ENCODE assay signal across 8 mouse cellular contexts in the genomic region with DNA sequence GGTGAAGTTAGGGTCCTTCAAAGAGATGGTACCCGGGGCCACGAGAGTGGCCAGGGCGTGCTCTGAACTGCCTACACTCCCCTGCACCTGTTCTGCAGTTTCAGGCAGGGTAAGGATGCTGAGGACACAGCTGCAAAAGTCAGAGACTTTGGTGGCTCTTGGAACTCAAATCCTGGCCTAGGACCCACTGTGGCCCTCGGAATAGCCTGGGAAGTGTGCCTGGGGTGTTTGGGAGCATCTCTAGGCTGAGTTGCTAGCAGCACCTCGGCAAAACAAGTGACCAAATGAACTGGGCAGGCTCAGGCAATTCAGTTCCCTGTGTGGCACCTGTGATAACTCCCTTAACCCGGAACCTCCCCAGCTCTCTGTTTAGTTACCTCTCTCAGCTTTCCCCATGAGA. TPM values are rescaled to one million over a fixed set of nuclear protein-coding genes. Genes with fewer than 3 reads are reported as not detected.
DNase-seq lines count a peak whose midpoint lies in the region; ATAC-seq and TF ChIP-seq lines count a peak whose summit lies in the region.

No protein-coding gene starts in this region.

- intact Hi-C loops in left cerebral cortex, postnatal 10 days (cut with DNase I), result loop anchor here (5.0 kb wide), 1 partner anchor 77 kb away; no protein-coding TSS in a partner anchor

- no peak overlapping the region for H3K27ac ChIP-seq in testis, adult 2 months (ENCODE audit: control insufficient read depth, insufficient read depth, low read depth, low read length)
- H3K27ac ChIP-seq in forebrain, embryonic 16.5 days (ENCODE audit: low read length), result no peak overlapping the region
- H3K27ac ChIP-seq in liver, embryonic 14.5 days, result peak overlapping the region; percentile 97
- no peak overlapping the region for H3K27ac ChIP-seq in stomach, postnatal 0 days (replicated peaks)

- TF ChIP-seq CTCF in testis, adult 2 months (IDR thresholded peaks at IDR 0.05; ENCODE audit: control insufficient read depth, insufficient read depth, insufficient replicate concordance, low read depth, low read length), result no peak
- no peak for TF ChIP-seq CTCF in liver, embryonic 14.5 days (IDR thresholded peaks at IDR 0.05; ENCODE audit: low read depth)
- no peak for TF ChIP-seq CTCF in stomach, postnatal 0 days (IDR thresholded peaks at IDR 0.05; ENCODE audit: low read depth)

- no peaks in the 10 kb centered on the region for H3K27me3 ChIP-seq in testis, adult 2 months (ENCODE audit: control insufficient read depth, insufficient read depth, low read length)
- peaks cover 31% of the 10 kb centered on the region for H3K27me3 ChIP-seq in forebrain, embryonic 16.5 days (replicated peaks; ENCODE audit: control insufficient read depth, insufficient read depth, low read length)
- peaks cover 7% of the 10 kb centered on the region for H3K27me3 ChIP-seq in liver, embryonic 14.5 days (ENCODE audit: control insufficient read depth, insufficient read depth, low read length)
- H3K27me3 ChIP-seq in stomach, postnatal 0 days (ENCODE audit: control insufficient read depth, insufficient read depth, low read length), result no peaks in the 10 kb centered on the region

- no peak for ATAC-seq in forebrain, embryonic 16.5 days
- peak; percentile 12; the same call in 1 of the 2 replicates for ATAC-seq in liver, embryonic 14.5 days (ENCODE audit: insufficient read depth)
- ATAC-seq in stomach, postnatal 0 days (ENCODE audit: low FRiP score, low TSS enrichment), result no peak

- no peak overlapping the region for H3K9ac ChIP-seq in forebrain, embryonic 16.5 days (replicated peaks; ENCODE audit: low read depth, low read length)
- peak overlapping the region; percentile 81 for H3K9ac ChIP-seq in liver, embryonic 14.5 days (replicated peaks)
- no peak overlapping the region for H3K9ac ChIP-seq in stomach, postnatal 0 days (ENCODE audit: low read length)

- TF ChIP-seq EP300 in liver, embryonic 14.5 days (IDR thresholded peaks at IDR 0.05; ENCODE audit: low read depth), result no peak
- TF ChIP-seq EP300 in stomach, postnatal 0 days (optimal IDR thresholded peaks at IDR 0.05), result no peak

- H3K4me3 ChIP-seq in testis, adult 2 months (ENCODE audit: control insufficient read depth, low read depth, low read length), result peak overlapping the region; percentile 63; the same call in 1 of the 2 replicates
- H3K4me3 ChIP-seq in forebrain, embryonic 16.5 days (replicated peaks; ENCODE audit: low read length), result no peak overlapping the region; the same call in 1 of the 2 replicates
- H3K4me3 ChIP-seq in liver, embryonic 14.5 days (ENCODE audit: insufficient read depth in 1 of 2, low read depth in 2 of 2, low read length in 2 of 2), result peak overlapping the region; percentile 71 to 94
- peak overlapping the region; percentile 58 for H3K4me3 ChIP-seq in stomach, postnatal 0 days (ENCODE audit: low read depth, low read length)

- peak overlapping the region; percentile 99 for H3K4me2 ChIP-seq in forebrain, embryonic 16.5 days (ENCODE audit: low read length)
- peak overlapping the region; percentile 84 for H3K4me2 ChIP-seq in liver, embryonic 14.5 days (ENCODE audit: low read depth)
- peak overlapping the region; percentile 97 for H3K4me2 ChIP-seq in stomach, postnatal 0 days (replicated peaks; ENCODE audit: low read depth)

- H3K9me3 ChIP-seq in forebrain, embryonic 16.5 days (ENCODE audit: control insufficient read depth, low read length), result no peaks in the 10 kb centered on the region
- no peaks in the 10 kb centered on the region for H3K9me3 ChIP-seq in liver, embryonic 14.5 days (ENCODE audit: control insufficient read depth, low read length)
- no peaks in the 10 kb centered on the region for H3K9me3 ChIP-seq in stomach, postnatal 0 days (ENCODE audit: control insufficient read depth, low read length)

- DNase-seq in testis, postnatal 14 days (ENCODE audit: low spot score), result no peak
- DNase-seq in liver, embryonic 14.5 days (ENCODE audit: low read depth in 3 of 3, low spot score in 3 of 3), result peak; percentile 47 to 50 (median 49)
- DNase-seq in stomach, postnatal 0 days (ENCODE audit: low spot score), result no peak
- DNase-seq in left cerebral cortex, postnatal 10 days (ENCODE audit: extremely low spot score in 1 of 2, low spot score in 2 of 2), result no peak
- DNase-seq in layer of hippocampus, postnatal 36 days, result no peak
- DNase-seq in layer of hippocampus, adult 11-12 months (ENCODE audit: low spot score), result no peak

- no peak for TF ChIP-seq POLR2A in testis, adult 2 months (IDR thresholded peaks at IDR 0.05; ENCODE audit: control insufficient read depth, low read depth, low read length)

- H3K36me3 ChIP-seq in testis, adult 2 months (ENCODE audit: control insufficient read depth, insufficient read depth, low read length), result no peaks in the 10 kb centered on the region
- H3K36me3 ChIP-seq in forebrain, embryonic 16.5 days (ENCODE audit: control insufficient read depth, insufficient read depth), result no peaks in the 10 kb centered on the region
- H3K36me3 ChIP-seq in liver, embryonic 14.5 days (replicated peaks; ENCODE audit: control insufficient read depth, insufficient read depth, low read depth), result peaks cover 22% of the 10 kb centered on the region
- H3K36me3 ChIP-seq in stomach, postnatal 0 days (ENCODE audit: control insufficient read depth, insufficient read depth, low read length), result no peaks in the 10 kb centered on the region

- H3K4me1 ChIP-seq in testis, adult 2 months (ENCODE audit: control insufficient read depth, insufficient read depth, low read length), result peaks cover 12% of the 10 kb centered on the region
- peaks cover 12% of the 10 kb centered on the region for H3K4me1 ChIP-seq in forebrain, embryonic 16.5 days (replicated peaks; ENCODE audit: control insufficient read depth, insufficient read depth, low read length)
- peaks cover 20 to 37% of the 10 kb centered on the region in 2 experiments for H3K4me1 ChIP-seq in liver, embryonic 14.5 days (replicated peaks; ENCODE audit: control insufficient read depth in 2 of 2, insufficient read depth in 2 of 2, low read length in 1 of 2)
- no peaks in the 10 kb centered on the region for H3K4me1 ChIP-seq in stomach, postnatal 0 days (replicated peaks; ENCODE audit: control insufficient read depth, insufficient read depth)

- WGBS in forebrain, embryonic 16.5 days, result 12% methylated on average over 6 of the region's 6 CpGs
- 12% methylated on average over 6 of the region's 6 CpGs for WGBS in liver, embryonic 14.5 days (ENCODE audit: insufficient replicate concordance)
- 19% methylated on average over 6 of the region's 6 CpGs for WGBS in stomach, postnatal 0 days

RNA-seq across cellular contexts. Expression of a gene that starts 1.2 kb away (rescaled TPM):
- 24.7 and 29.7 TPM in 2 replicates for polyA plus RNA-seq in testis, adult 2 months (2012; rRNA removed)
- 0.52 and 0.81 TPM in 2 replicates for polyA plus RNA-seq in forebrain, embryonic 16.5 days (2015; fragmentation: Nextera tagmentation; extraction: Ambion mirVana)
- 20.8 and 32.2 TPM in 2 replicates for polyA plus RNA-seq in liver, embryonic 14.5 days (2012; rRNA removed)
- 41.7 and 44.8 TPM in 2 replicates for polyA plus RNA-seq in liver, embryonic 14.5 days (2014; fragmentation: Nextera tagmentation; extraction: Ambion mirVana)
- 3.2 and 3.4 TPM in 2 replicates for polyA plus RNA-seq in stomach, postnatal 0 days (2015; fragmentation: Nextera tagmentation; extraction: Ambion mirVana)
- total RNA-seq in left cerebral cortex, postnatal 10 days (2021), result 10 to 100 TPM; 10.5 to 11.3 TPM
- 10 to 100 TPM; 20.4 to 21.4 TPM for total RNA-seq in layer of hippocampus, postnatal 36 days (2021)

Comparison
In these comparisons a context has a peak if more than half of its experiments do, and no peak if none do; other contexts are left out.
1. DNase-seq: peak in liver, embryonic 14.5 days (3 of 3); none in testis, postnatal 14 days (single experiment), stomach, postnatal 0 days (single experiment), left cerebral cortex, postnatal 10 days (0 of 2), layer of hippocampus, postnatal 36 days (0 of 2) and layer of hippocampus, adult 11-12 months (single experiment).
2. Peak in every context shown above with its lines, with median percentiles within 50 percentile points of each other: H3K4me2 ChIP-seq.